Mouse (Mus musculus): ENCODE data around the gene Ikbke.

- TF ChIP-seq CTCF (IDR thresholded peaks at IDR 0.05; ENCODE audit: low read depth, low read length), result no peak
- no peak for TF ChIP-seq TAL1 (conservative IDR thresholded peaks at IDR 0.05; ENCODE audit: low read depth, low read length)
- no peak for TF ChIP-seq GATA1 (IDR thresholded peaks at IDR 0.05; ENCODE audit: borderline replicate concordance, low read length)
Measured at GRCm38 (mm10) chr1:131280280-131280679, 874 bp upstream of the Ikbke start.
